ENCODE assay signal across 12 mouse cellular contexts in the genomic region with DNA sequence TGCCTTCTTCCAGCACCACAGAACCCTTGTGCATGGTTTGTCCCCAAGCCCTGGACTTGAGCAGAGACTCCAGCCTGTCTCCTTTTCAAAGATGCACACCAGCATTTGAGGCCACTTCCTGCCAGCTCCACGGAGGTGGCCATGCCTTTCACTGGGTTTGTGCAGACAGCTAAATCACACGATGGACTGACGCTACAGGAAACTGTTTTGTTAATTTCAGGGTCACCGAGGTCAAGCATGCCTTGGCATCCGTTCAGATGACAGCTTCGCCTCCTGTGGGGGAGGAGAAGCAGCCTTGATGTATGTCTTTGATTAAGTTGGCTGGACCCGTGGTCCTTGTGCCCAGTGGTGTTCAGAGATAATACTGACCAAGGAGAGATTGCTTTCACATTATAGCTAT. TPM values are rescaled to one million over a fixed set of nuclear protein-coding genes. Genes with fewer than 3 reads are reported as not detected.
DNase-seq lines count a peak whose midpoint lies in the region; ATAC-seq lines count a peak whose summit lies in the region.
"Had no signal": no experiment of that assay in that cellular context is flagged by ENCODE, and none has a peak within 500 bp of the region (broad histone marks: within the 10 kb centered on the region; RNA-seq: fewer than 3 reads in every experiment).

No protein-coding gene starts in this region.

- peak; percentile 47 to 56 for DNase-seq in cerebellum, postnatal 10 days
- DNase-seq in cerebellum, postnatal 36 days: no peak
- DNase-seq in ovary, postnatal 36 days (ENCODE audit: low spot score): peak; percentile 55
- DNase-seq in ovary, postnatal 10 days (ENCODE audit: low spot score): no peak
- DNase-seq in right cerebral cortex, postnatal 36 days (ENCODE audit: low spot score in 2 of 2): no peak
- no peak for DNase-seq in adipocyte (ENCODE audit: low spot score)
- DNase-seq: B cell, adult 2 months; spleen, adult 18-20 months had no signal

- H3K27ac ChIP-seq in kidney, embryonic 14.5 days (ENCODE audit: low read depth, low read length): no peak overlapping the region
- H3K27ac ChIP-seq in neural tube, embryonic 15.5 days (replicated peaks): peak overlapping the region; percentile 10; the same call in 1 of the 2 replicates

- WGBS in kidney, embryonic 14.5 days: 14% methylated on average over 7 of the region's 7 CpGs
- WGBS in neural tube, embryonic 15.5 days: 33% methylated on average over 7 of the region's 7 CpGs

- no peaks in the 10 kb centered on the region for H3K27me3 ChIP-seq in kidney, embryonic 14.5 days (ENCODE audit: control insufficient read depth, insufficient read depth, low read length)
- no peaks in the 10 kb centered on the region for H3K27me3 ChIP-seq in neural tube, embryonic 15.5 days (replicated peaks)

- H3K4me1 ChIP-seq in kidney, embryonic 14.5 days (ENCODE audit: control insufficient read depth, insufficient read depth, low read length): peaks cover 13% of the 10 kb centered on the region; the same call in 1 of the 2 replicates
- peaks cover 32% of the 10 kb centered on the region for H3K4me1 ChIP-seq in neural tube, embryonic 15.5 days

- no peak overlapping the region for H3K4me2 ChIP-seq in kidney, embryonic 14.5 days (replicated peaks; ENCODE audit: low read depth, low read length)
- no peak overlapping the region for H3K4me2 ChIP-seq in neural tube, embryonic 15.5 days

- ATAC-seq in kidney, embryonic 14.5 days (ENCODE audit: low FRiP score, low TSS enrichment): peak; percentile 48
- ATAC-seq in neural tube, embryonic 15.5 days (ENCODE audit: low FRiP score): no peak
- ATAC-seq: midbrain, embryonic 16.5 days had no signal

- H3K4me3 ChIP-seq in kidney, embryonic 14.5 days (ENCODE audit: low read length): no peak overlapping the region
- H3K4me3 ChIP-seq in neural tube, embryonic 15.5 days (replicated peaks): no peak overlapping the region

- H3K36me3 ChIP-seq in kidney, embryonic 14.5 days (ENCODE audit: control insufficient read depth, insufficient read depth, low read length): peaks cover 40% of the 10 kb centered on the region
- H3K36me3 ChIP-seq in neural tube, embryonic 15.5 days: peaks cover 18% of the 10 kb centered on the region

- no peak overlapping the region for H3K9ac ChIP-seq in kidney, embryonic 14.5 days (ENCODE audit: low read depth, low read length)
- H3K9ac ChIP-seq in neural tube, embryonic 15.5 days (replicated peaks): no peak overlapping the region

- H3K9me3 ChIP-seq in kidney, embryonic 14.5 days (ENCODE audit: control insufficient read depth, low read length): no peaks in the 10 kb centered on the region
- no peaks in the 10 kb centered on the region for H3K9me3 ChIP-seq in neural tube, embryonic 15.5 days (replicated peaks)

RNA-seq across cellular contexts. Expression of gene Ccdc6, which starts 52.2 kb away (rescaled TPM):
- polyA plus RNA-seq in kidney, embryonic 14.5 days (2014; fragmentation: Nextera tagmentation; extraction: Ambion mirVana): 36.4 and 39.6 TPM in 2 replicates
- 22.3 and 22.7 TPM in 2 replicates for polyA plus RNA-seq in neural tube, embryonic 15.5 days (2015; fragmentation: Nextera tagmentation; extraction: Ambion mirVana)

RNA-seq across cellular contexts. Expression of gene Mrln, which starts 55.4 kb away (rescaled TPM):
- polyA plus RNA-seq in kidney, embryonic 14.5 days (2014; fragmentation: Nextera tagmentation; extraction: Ambion mirVana): 7.8 and 9.6 TPM in 2 replicates
- 2.0 and 4.4 TPM in 2 replicates for polyA plus RNA-seq in neural tube, embryonic 15.5 days (2015; fragmentation: Nextera tagmentation; extraction: Ambion mirVana)
- polyA plus RNA-seq: large intestine, adult 2 months; midbrain, embryonic 16.5 days had no signal

Comparison
In these comparisons a context has a peak if more than half of its experiments do, and no peak if none do; other contexts are left out.
1. DNase-seq: peak in cerebellum, postnatal 10 days (2 of 2) and ovary, postnatal 36 days (single experiment); none in cerebellum, postnatal 36 days (0 of 2), ovary, postnatal 10 days (single experiment), right cerebral cortex, postnatal 36 days (0 of 2) and adipocyte (single experiment).